Mouse (Mus musculus) layer of hippocampus, postnatal 10 days (tissue): ENCODE results near the gene Csrp1. TPM values are rescaled to one million over a fixed set of nuclear protein-coding genes. Genes with fewer than 3 reads are reported as not detected.

Experiments used
- DNase-seq, 2 experiments: peaks; one replicate each; pipeline ENCODE4 v3.0.0; 2021; ENCODE audit warnings: low spot score in 2 of 2
- long read RNA-seq: library from polyadenylated mRNA; stranded (forward); transcript quantifications from one replicate; pipeline ENCODE4 v2.0.0, GENCODE M21; 2023
- total RNA-seq, 2 experiments: library from RNA; stranded (reverse); gene quantifications; 2 replicates each; pipeline ENCODE4 v1.2.3; 2021

Csrp1 gene
- 10 to 100 TPM; 82.2 to 91.4 TPM for total RNA-seq
- long read RNA-seq, transcript Csrp1-201 (6 exons, 1,823 nt) = major isoform, 29 of 33 reads
- long read RNA-seq, partial matches to known transcripts = 2 of 33 reads
- long read RNA-seq, other reads (novel, unspliced or antisense) = 2 of 33 reads

- no peak for DNase-seq
Observed at GRCm38 (mm10) chr1:135719983-135720382, at the start of gene Csrp1. TSS of gene Csrp1 (plus strand) at chr1:135720061.

- peak; percentile 92 to 94 for DNase-seq
Observed at GRCm38 (mm10) chr1:135670397-135671130, 49.3 kb upstream of the Csrp1 start.

- no peak for DNase-seq
Observed at GRCm38 (mm10) chr1:135671406-135671805, 48.5 kb upstream of the Csrp1 start.

GRCm38 (mm10) chr1:135671956-135672355, 47.9 kb upstream of the Csrp1 start:
- DNase-seq = no peak

GRCm38 (mm10) chr1:135672374-135672773, 47.5 kb upstream of the Csrp1 start:
- no peak for DNase-seq

- no peak for DNase-seq
Observed at GRCm38 (mm10) chr1:135673423-135673822, 46.4 kb upstream of the Csrp1 start.

GRCm38 (mm10) chr1:135675449-135676129, 44.3 kb upstream of the Csrp1 start:
- DNase-seq = no peak

GRCm38 (mm10) chr1:135676247-135676646, 43.6 kb upstream of the Csrp1 start:
- no peak for DNase-seq

GRCm38 (mm10) chr1:135676938-135677682, 42.8 kb upstream of the Csrp1 start:
- DNase-seq = no peak

- DNase-seq = no peak
Observed at GRCm38 (mm10) chr1:135678145-135678544, 41.7 kb upstream of the Csrp1 start.

- DNase-seq = no peak
Observed at GRCm38 (mm10) chr1:135680716-135681115, 39.1 kb upstream of the Csrp1 start.

- no peak for DNase-seq
Observed at GRCm38 (mm10) chr1:135681122-135681521, 38.7 kb upstream of the Csrp1 start.

GRCm38 (mm10) chr1:135684895-135685294, 35.0 kb upstream of the Csrp1 start:
- DNase-seq = no peak

- DNase-seq = peak in 1 of 2 experiments; percentile 16
Observed at GRCm38 (mm10) chr1:135685316-135685715, 34.5 kb upstream of the Csrp1 start.

GRCm38 (mm10) chr1:135686792-135687510, 32.9 kb upstream of the Csrp1 start:
- no peak for DNase-seq

GRCm38 (mm10) chr1:135687771-135688492, 31.9 kb upstream of the Csrp1 start:
- DNase-seq = peak; percentile 57 to 69

GRCm38 (mm10) chr1:135688686-135689085, 31.2 kb upstream of the Csrp1 start:
- no peak for DNase-seq

GRCm38 (mm10) chr1:135690784-135691416, 29.0 kb upstream of the Csrp1 start:
- DNase-seq = no peak

GRCm38 (mm10) chr1:135691417-135691815, 28.4 kb upstream of the Csrp1 start:
- no peak for DNase-seq

- DNase-seq = no peak
Observed at GRCm38 (mm10) chr1:135694181-135694580, 25.7 kb upstream of the Csrp1 start.
